Mouse (Mus musculus) lung, embryonic 14.5 days (tissue): Measurements from ENCODE around the gene Abcb9. TPM values are rescaled to one million over a fixed set of nuclear protein-coding genes. Genes with fewer than 3 reads are reported as not detected.
A peak's percentile ranks its signal among the peaks of the same experiment; 100 is the strongest.

Experiments
- ATAC-seq: fragments of 200-750 bp; cut with Nextera tagmentation; 2 replicates; pipeline ENCODE4 v1.8.0; 2017; ENCODE audit warnings: mild to moderate bottlenecking, moderate TSS enrichment, moderate library complexity; ENCODE audit not compliant: insufficient read depth
- DNase-seq: peaks from one replicate; pipeline ENCODE4 v3.0.0-alpha.2; 2015
- H3K27ac ChIP-seq: fragments of 300-500 bp; sonication (generic); 2 replicates; pipeline ENCODE4 v1.5.1; 2014; ENCODE audit warnings: low read depth, mild to moderate bottlenecking, moderate library complexity
- H3K27me3 ChIP-seq: fragments of 300-500 bp; sonication (generic); 2 replicates; pipeline ENCODE4 v1.6.1; 2014; ENCODE audit warnings: low read length, control low read depth; ENCODE audit not compliant: insufficient read depth
- H3K36me3 ChIP-seq: fragments of 300-500 bp; sonication (generic); 2 replicates; pipeline ENCODE4 v1.6.1; 2014; ENCODE audit warnings: control low read depth; ENCODE audit not compliant: insufficient read depth
- H3K4me1 ChIP-seq: fragments of 300-500 bp; sonication (generic); 2 replicates; pipeline ENCODE4 v1.6.1; 2014; ENCODE audit warnings: antibody characterized with exemption, control low read depth; ENCODE audit not compliant: insufficient read depth
- H3K4me2 ChIP-seq: fragments of 300-500 bp; sonication (generic); 2 replicates; pipeline ENCODE4 v1.6.1; 2014; ENCODE audit warnings: mild to moderate bottlenecking
- H3K4me3 ChIP-seq: fragments of 300-500 bp; sonication (generic); 2 replicates; pipeline ENCODE4 v1.5.1; 2014; ENCODE audit warnings: low read depth, low read length
- H3K9ac ChIP-seq: fragments of 300-500 bp; sonication (generic); 2 replicates; pipeline ENCODE4 v1.6.1; 2014
- H3K9me3 ChIP-seq: fragments of 300-500 bp; sonication (generic); 2 replicates; pipeline ENCODE4 v1.6.1; 2016; ENCODE audit warnings: low read depth, low read length, control low read depth
- CTCF ChIP-seq: IDR thresholded peaks from 2 replicates; pipeline ENCODE4 v1.5.1; 2016; ENCODE audit warnings: antibody characterized with exemption, low read depth
- WGBS: fragments of 180-500 bp; shearing (Covaris S2); extraction: QIAGEN DNeasy Blood & Tissue Kit; methylation state at CpG from one replicate; pipeline ENCODE4 v1.1.7; 2014; 5-methylcytosine and 5-hydroxymethylcytosine counted together
- polyA plus RNA-seq: library from polyadenylated mRNA; unstranded; fragments of >200 nt; fragmentation: Nextera tagmentation; extraction: Ambion mirVana; gene quantifications from 2 replicates; pipeline ENCODE4 v1.2.1, GENCODE M21; 2014

Abcb9 gene
- polyA plus RNA-seq, 1 experiment from 2014 or later = 0.88 TPM

DNA sequence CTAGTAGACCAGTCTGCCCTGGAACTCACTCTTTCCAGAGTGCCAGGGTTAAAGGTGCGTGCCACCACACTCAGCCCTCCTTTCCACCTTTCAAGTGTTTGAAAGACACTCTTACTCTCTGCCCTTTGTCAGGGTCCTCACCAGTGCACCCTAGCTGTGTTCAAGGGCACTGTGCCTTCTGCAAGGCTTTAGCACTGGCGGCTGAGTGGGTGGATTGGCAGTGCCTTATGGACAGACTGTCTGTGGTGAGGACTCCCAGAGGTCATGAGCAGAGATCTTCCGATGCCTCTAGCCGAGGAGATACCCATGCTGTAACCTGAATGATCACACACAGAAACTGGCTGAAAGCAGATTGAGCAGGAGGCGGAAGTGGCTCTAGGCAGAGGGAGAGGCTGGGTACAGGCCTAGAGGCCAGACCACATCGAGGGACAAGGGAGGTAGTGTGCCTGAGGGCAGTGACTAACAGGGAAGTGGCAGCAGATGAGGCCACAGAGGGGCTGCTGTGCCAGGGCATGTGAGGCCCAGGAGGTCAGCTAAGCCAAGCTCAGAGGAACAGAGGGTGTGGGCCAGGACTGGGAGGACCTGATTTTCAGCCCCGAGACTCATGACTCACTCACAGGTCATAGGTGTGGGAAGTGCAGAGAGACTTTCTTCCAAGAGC lies 48.7 kb downstream of the Abcb9 start:
- DNase-seq (no peak), ATAC-seq (0 out of 2 replicates have a peak, but pooled peaks have one; percentile 19)
- no peak for TF ChIP-seq CTCF
- Histone ChIP-seq H3K27ac (no peak overlapping the region), H3K4me3 (no peak overlapping the region), H3K4me1 (0 out of 2 replicates have a peak, but pooled peaks cover 2% of the 10 kb centered on the region), H3K4me2 (no peak overlapping the region), H3K36me3 (no peaks in the 10 kb centered on the region), H3K9ac (peak overlapping the region; percentile 20; the same call in 1 of the 2 replicates), H3K9me3 (no peaks in the 10 kb centered on the region), H3K27me3 (no peaks in the 10 kb centered on the region)
- 77% methylated on average over 7 of the region's 7 CpGs for WGBS

DNA sequence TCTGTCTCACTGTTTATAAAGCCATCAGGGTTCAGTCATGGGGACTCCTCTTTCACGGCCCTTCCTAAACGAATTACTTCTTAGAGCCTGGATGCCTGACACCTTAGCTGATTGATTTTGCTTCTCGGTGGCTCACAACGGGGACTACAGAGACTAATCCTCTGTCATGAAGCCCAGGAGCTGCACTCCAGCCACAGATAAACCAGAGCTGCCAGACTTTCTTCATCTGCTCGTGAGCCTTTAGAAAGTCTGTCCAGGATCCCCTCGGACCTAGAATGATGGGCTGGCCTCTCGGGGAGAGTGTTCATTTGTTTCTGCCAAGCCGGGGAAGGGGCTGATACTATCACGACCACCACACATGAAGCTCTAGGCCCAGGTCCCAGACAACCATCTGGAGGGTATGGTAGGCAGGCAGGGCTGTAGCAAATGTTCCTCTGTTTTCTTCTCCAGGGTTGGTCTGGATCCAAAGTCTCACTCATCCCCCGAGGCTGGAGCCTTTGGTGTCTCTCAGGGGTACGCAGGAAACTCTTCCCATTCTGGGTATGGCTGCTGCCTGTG lies 50.1 kb downstream of the Abcb9 start:
- TF ChIP-seq CTCF = no peak
- DNase-seq = no peak
- H3K4me1 ChIP-seq = 0 out of 2 replicates have a peak, but pooled peaks cover 2% of the 10 kb centered on the region
- no peaks in the 10 kb centered on the region for H3K27me3 ChIP-seq
- ATAC-seq = no peak
- 23% methylated on average over 11 of the region's 11 CpGs for WGBS
- no peak overlapping the region for H3K9ac ChIP-seq
- no peak overlapping the region for H3K27ac ChIP-seq
- H3K4me3 ChIP-seq = no peak overlapping the region
- no peaks in the 10 kb centered on the region for H3K36me3 ChIP-seq
- H3K9me3 ChIP-seq = no peaks in the 10 kb centered on the region
- no peak overlapping the region for H3K4me2 ChIP-seq

DNA sequence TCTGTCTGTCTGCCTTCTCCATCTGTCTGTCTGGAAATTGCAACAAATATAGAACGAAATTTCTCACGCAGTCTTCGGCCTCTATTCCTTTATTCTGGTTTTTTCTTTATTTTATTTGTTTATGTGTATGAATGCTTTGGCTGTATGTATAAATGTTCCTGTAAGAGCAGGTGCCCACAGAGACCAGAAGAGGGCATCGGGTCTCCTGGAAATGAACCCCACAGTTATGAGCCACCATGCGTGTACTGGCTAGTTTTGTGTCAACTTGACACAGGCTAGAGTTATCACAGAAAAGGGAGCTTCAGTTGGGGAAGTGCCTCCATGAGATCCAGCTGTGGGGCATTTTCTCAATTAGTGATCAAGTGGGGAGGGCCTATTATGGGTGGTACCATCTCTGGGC lies 51.6 kb downstream of the Abcb9 start:
- DNase-seq (no peak), ATAC-seq (no peak)
- no peaks in the 10 kb centered on the region for H3K36me3 ChIP-seq
- no peak for TF ChIP-seq CTCF
- H3K27ac ChIP-seq = 0 out of 2 replicates have a peak overlapping the region, but pooled peaks have one; percentile 63
- 0 out of 2 replicates have a peak, but pooled peaks cover 2% of the 10 kb centered on the region for H3K4me1 ChIP-seq
- no peak overlapping the region for H3K4me3 ChIP-seq
- WGBS = 85% methylated on average over 5 of the region's 5 CpGs
- H3K9me3 ChIP-seq = no peaks in the 10 kb centered on the region
- H3K9ac ChIP-seq = no peak overlapping the region
- no peaks in the 10 kb centered on the region for H3K27me3 ChIP-seq
- H3K4me2 ChIP-seq = no peak overlapping the region

DNA sequence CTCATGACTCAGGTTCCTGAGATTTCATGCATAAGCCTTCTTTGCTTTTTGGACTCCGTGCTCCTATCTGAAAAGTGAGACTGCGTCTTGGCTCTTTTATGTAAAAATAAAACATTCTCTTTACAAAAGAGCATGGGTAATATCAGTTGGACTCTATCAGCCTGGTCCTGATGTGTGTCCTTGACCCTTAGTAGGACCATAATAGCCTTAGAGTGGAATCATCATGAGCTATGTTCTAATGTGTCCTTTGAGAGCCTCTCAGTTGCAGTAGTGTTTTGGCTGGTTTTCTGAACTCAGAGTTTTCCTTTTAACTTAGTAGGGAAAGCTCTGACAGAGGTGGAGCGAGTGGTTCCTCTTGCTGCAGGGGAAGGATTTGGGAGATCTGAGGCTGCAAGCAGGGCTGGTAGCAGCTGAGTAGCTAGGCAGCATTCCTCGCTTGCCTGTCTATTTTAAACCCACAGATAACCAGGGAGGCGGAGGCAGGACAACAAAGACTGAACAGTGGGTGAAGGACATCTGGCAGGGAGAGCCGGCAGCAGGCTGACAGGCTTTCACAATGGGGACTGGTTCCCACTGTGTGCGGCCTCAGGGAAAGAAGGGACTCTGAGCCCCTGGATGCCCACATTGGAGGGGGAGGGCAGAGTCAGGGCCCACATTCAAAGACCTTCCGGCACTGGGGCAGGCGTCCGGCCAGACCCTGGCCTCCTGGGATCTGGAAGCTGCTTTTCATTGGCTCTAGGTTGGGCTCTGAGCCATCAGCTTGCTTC lies 52.2 kb downstream of the Abcb9 start:
- no peak for TF ChIP-seq CTCF
- Histone ChIP-seq H3K9me3 (no peaks in the 10 kb centered on the region), H3K36me3 (no peaks in the 10 kb centered on the region), H3K27ac (peak overlapping the region; percentile 63), H3K4me1 (0 out of 2 replicates have a peak, but pooled peaks cover 2% of the 10 kb centered on the region), H3K4me2 (no peak overlapping the region), H3K4me3 (no peak overlapping the region), H3K9ac (no peak overlapping the region), H3K27me3 (no peaks in the 10 kb centered on the region)
- WGBS = 41% methylated on average over 10 of the region's 10 CpGs
- DNase-seq (peak; percentile 55), ATAC-seq (no peak)

DNA sequence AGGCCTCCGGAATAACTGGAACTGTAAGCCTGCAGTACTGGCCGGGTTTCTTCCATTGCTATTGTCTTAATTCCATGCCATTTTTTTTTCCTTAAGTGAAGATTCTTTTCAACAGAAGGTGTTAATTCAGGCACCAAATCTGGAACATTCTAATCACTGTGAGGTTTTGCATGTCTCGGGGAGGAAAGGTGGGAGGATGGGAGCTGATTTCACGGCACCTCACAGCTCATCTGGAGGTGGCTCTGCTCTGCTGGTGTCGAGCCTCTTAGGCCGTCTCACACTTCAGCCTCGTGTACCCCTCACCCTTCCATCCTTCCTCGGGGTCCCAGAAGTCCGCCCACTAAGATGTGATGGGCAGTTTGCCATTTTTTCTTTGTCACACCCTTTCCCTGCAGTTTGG lies 54.5 kb downstream of the Abcb9 start:
- no peak overlapping the region for H3K27ac ChIP-seq
- no peak overlapping the region for H3K4me3 ChIP-seq
- no peaks in the 10 kb centered on the region for H3K9me3 ChIP-seq
- H3K36me3 ChIP-seq = no peaks in the 10 kb centered on the region
- H3K4me1 ChIP-seq = no peaks in the 10 kb centered on the region
- no peak for DNase-seq
- H3K4me2 ChIP-seq = no peak overlapping the region
- TF ChIP-seq CTCF = no peak
- no peaks in the 10 kb centered on the region for H3K27me3 ChIP-seq
- 52% methylated on average over 9 of the region's 9 CpGs for WGBS
- no peak for ATAC-seq
- no peak overlapping the region for H3K9ac ChIP-seq

DNA sequence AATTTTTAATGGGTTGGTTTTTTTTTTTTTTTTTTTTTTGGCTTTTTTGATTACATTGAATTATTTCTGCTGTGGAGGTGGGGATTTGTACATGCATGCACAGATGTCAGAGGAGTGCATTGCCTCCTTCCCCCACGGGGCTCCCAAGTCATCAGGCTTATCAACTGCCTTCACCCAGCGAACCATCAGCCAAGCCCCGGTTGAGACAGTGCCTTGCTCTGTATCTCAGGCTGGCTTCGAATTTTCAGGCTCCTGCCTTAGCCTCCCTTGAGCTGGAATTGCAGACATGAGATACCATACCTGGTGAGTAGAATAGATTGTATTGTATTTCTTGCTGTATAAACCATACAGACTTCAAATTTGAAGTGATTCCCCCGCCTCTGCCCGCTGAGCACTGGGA lies 56.0 kb downstream of the Abcb9 start:
- ATAC-seq = no peak
- no peaks in the 10 kb centered on the region for H3K4me1 ChIP-seq
- WGBS = 74% methylated on average over 6 of the region's 6 CpGs

DNA sequence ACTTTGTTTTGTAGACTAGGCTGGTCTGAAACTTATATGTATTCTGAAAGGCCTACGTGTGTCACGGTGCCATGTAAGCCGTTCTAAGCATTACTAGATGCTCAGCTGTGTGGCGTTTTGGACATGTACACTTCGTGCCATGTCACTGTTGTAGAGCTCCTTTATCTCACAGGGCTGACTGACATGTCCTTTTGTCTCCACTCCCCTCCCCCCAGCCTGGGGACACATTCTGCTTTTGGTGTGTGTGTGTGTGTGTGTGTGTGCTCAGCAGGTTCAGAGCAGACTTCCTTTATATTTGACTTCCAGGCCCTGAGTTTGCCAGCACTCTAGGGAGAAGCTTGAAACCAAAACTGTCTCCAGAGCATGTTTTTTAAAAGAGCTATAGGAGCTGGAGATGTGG lies 58.8 kb downstream of the Abcb9 start:
- no peak for DNase-seq
- Histone ChIP-seq H3K9me3 (no peaks in the 10 kb centered on the region), H3K4me2 (no peak overlapping the region), H3K4me3 (no peak overlapping the region), H3K27me3 (no peaks in the 10 kb centered on the region), H3K4me1 (no peaks in the 10 kb centered on the region), H3K9ac (no peak overlapping the region), H3K27ac (no peak overlapping the region), H3K36me3 (no peaks in the 10 kb centered on the region)
- 49% methylated on average over 5 of the region's 5 CpGs for WGBS
- TF ChIP-seq CTCF = no peak
- no peak for ATAC-seq

More for the DNA sequence above, 56.0 kb downstream of the Abcb9 start:
- Histone ChIP-seq H3K9ac (no peak overlapping the region), H3K36me3 (no peaks in the 10 kb centered on the region), H3K27ac (no peak overlapping the region), H3K4me3 (no peak overlapping the region), H3K9me3 (no peaks in the 10 kb centered on the region), H3K4me2 (no peak overlapping the region), H3K27me3 (no peaks in the 10 kb centered on the region)
- DNase-seq = no peak
- no peak for TF ChIP-seq CTCF
